Mouse (Mus musculus) lung, postnatal 0 days (tissue): ENCODE measurements at regions not wholly inside any gene's neighbourhood (a gene's known extent, or its start where the extent isn't known, plus 50 kb on each side); places are given as distances from the start of the nearest gene placed in this dataset.

Experiments
- CTCF ChIP-seq: IDR thresholded peaks from 2 replicates; pipeline ENCODE4 v1.5.1; 2016; ENCODE audit warnings: antibody characterized with exemption, mild to moderate bottlenecking
- EP300 ChIP-seq: IDR thresholded peaks from 2 replicates; pipeline ENCODE4 v1.6.1; 2016; ENCODE audit warnings: antibody characterized with exemption, mild to moderate bottlenecking, control low read depth

DNA sequence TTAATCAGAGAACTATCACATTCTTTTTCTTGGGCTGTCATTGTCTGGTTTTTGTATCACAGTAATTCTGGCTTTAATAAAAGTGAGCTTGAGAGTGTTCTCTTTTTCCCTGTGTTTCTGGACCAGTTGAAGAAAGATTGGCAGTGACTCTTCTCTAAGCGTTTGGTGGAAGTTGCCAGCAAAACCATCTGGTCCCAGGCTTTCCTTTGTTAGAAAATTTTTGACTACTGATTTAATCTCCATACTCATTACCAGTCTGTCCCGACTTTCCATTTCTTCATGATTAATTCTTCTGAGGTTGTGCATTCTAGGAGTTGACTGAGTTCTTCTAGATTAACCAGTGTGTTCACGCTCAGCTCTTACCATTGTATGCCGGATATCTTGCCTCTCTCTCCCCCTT is 68.6 kb upstream of the Fmo9 start:
- TF ChIP-seq CTCF (no peak), EP300 (no peak)
